Mouse (Mus musculus) kidney, postnatal 36 days (tissue): ENCODE results near the gene Prkar1b.

Experiments used
- DNase-seq, 2 experiments: peaks; one replicate each; pipeline ENCODE4 v3.0.0; 2021 to 2022; ENCODE audit warnings: mixed read lengths in 2 of 2

Gene Prkar1b

DNA sequence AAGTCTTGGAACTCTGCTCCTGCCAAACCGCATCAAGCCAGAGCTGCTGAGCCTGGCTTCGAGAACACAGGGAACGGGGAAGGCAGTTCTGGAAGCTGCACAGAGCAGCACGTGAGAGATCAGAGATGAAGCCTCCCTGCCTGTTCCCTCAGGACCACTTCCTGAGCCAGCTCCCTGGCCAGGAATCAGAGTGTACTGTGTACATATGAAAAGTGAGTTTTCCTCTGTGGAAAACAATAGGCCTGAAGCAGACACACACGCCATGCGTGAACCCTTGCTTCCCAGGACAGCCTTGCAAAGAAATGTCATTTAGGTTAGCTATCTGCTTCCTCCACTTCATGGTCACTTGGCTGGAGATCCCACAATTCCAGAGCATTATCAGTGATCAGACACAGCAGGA is 48.0 kb downstream of the Prkar1b start:
- DNase-seq, result no peak

DNA sequence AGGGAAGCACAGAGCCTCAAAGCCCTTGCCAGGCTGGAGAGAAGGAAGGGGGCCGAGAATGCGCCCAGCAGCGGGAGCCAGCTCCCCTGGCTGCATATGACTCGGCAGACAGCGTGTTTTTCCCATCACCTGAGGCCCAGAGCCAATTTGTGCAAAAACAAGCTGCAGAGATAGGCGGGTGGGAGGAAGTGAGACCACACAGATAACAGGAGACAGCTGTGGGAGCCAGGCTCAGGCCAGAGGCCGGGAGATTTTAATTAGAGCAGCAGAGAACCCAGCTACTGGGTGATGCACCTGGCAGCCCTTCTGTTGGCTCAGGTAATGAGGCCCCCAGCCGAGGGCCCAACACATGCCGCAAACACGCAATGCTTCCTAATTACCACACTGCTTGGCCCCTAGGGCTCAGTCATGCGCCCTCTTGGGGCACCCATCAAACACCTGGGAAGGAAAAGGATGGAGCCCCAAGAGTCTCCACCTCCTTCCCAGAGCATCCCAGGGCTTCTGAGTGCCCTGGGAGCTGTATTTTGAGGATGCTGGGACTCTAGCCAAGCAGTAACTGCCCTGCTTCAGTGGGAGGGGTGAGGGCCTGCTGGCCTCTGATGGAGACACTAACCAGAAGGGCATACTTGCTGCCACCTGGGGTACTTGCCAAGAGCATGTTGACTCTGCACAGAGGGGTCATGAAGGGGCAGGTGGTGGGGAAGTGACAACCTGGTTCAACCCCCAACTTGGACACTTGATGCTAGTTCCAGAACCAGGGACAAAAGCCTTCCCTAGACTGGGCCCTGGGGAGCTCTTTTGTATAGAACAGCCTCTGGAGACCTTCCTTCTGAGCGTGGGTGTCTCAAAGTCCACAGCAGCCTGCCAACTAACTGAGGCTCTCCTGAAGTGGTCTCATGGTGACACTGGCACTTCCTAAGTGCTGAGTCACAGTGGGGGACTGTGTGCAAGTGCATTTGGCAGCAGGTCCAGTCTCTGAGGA is 50.5 kb downstream of the Prkar1b start:
- DNase-seq, result no peak

- no peak for DNase-seq
These were observed 54.3 kb downstream of the Prkar1b start for GRCm38 (mm10) chr5:139095297-139096110.

DNA sequence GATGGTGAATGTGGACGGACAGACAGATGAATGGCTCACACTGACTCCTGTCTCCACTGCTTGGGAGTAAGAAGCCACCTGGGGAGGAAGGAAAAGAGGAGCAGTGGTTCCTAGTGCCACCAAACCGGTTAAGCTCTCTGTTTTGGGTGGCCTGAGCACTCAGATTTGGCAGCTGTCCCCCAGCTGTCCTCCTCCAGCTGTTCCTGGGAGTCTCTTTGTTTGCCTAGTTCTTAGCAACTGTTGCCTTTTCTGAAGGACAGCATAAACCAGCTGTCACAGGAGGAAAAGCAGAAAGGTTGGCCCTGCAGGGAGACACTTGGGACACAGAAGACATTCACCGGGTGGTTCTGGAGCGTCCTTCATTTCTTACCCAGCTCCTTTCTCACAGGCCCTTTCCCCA is 56.3 kb downstream of the Prkar1b start:
- no peak for DNase-seq

- no peak for DNase-seq
These were observed 58.1 kb downstream of the Prkar1b start for GRCm38 (mm10) chr5:139091713-139092112.

DNA sequence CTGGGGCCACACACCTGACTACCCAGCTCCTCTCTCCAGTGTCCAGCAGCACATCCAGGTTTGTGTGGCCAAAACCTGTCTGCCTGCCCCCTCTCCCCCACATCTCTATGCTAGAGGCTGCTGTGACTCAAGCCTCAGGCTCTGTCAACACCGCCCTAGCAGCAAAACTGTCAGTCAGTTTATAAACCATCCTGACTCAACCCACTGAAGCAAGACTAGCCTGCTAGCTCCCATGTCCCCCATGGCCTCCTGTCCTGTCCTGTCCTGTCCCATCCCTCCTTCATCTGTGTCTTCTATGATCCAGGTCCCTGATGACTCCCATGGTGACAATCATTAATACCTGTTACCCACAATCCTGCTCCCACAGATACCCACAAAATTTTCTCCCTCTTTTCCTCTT is 59.6 kb downstream of the Prkar1b start:
- DNase-seq, result no peak

DNA sequence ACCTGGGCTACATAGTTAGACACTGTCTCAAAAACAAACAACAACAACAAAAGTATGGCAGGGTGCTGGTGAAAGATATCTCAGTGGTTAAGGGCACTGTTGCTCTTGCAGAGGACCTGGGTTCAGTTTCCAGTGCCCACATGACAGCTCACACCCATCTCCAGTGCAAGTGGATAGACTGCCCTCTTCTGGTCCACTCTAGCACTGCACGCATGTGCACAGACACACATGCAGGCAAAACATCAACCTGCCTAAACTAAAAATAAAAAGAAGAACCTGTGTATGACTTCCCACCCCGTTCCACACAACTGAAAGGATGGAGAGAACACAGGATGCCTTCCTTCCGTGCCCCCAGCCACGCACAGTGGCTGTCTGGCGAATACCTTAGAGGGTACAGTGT is 61.6 kb downstream of the Prkar1b start:
- peak in 1 of 2 experiments; percentile 34 for DNase-seq

DNA sequence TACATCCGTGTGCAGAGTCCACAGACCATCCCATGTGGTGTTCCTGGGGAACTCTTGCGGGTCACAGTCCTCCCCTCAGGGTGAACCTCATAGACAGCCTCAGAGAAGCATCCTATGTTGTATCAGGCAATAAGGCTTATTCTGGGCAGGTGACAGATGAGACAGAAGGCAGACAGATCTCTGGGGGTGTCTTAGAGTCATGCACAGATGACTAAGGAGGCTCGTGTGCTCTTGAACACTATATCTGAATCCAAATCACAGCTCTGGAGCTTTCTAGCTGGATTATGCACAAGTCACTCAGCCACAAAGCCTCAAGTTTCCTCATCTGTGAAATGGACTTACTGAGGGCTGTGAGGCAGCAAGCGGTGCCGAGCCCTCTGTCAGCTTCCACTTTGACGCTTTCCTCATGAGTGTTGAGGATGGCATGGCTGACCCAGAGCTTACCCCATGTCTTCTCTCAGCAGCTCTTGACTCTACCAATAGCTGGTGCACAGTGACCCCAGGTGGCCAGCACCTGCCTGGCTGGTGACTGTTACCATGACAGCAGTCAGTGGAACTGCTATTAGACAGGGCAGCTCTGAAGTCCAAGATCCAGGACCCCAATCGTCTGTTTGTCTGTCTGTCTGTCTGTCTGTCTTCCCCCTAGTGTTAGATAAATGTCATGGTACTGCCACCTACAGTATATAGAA is 64.8 kb downstream of the Prkar1b start:
- DNase-seq, result peak; percentile 63 to 82

DNA sequence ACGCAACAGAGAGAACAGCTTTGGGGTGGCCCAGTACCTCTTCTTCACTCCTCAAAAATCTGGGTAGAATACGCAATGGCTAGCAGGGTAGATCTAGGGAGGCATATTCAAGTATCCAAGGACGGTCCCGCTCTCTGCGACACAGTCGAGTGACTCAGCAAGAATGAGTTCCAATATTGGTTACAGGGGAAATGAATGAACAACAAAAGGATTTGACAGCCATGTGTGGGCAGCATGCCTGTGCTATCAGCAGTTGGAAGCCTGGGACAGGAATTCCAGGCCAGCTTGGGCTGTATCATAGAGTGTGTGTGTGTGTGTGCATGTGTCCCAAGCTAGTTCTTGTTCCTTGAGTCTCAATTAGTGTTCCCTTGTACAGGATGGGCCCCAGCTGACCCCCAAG is 65.5 kb downstream of the Prkar1b start:
- DNase-seq, result peak in 1 of 2 experiments; percentile 19

DNA sequence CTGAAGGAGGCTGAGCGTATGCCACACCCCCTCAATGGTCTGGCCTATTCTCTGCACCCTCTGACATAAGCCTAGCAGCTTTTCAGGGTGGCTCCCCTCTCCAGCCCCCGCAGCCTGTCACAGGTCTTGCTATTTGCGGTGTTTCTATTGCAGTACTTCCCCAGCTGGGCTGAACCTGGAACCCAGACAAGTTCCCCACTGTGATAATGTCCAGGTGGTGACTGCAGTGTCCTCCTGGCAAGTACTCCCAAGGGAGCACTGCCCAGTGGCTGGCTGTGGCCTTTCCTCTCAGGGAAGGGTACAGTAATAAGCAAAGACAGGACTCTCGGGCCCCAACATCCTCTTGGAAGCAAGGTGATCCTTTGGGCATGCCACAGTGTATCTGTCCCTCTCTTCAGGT is 66.0 kb downstream of the Prkar1b start:
- DNase-seq, result peak in 1 of 2 experiments; percentile 11

- peak; percentile 34 to 47 for DNase-seq
These were observed 68.4 kb downstream of the Prkar1b start for GRCm38 (mm10) chr5:139081370-139081769.

- DNase-seq, result no peak
These were observed 71.7 kb downstream of the Prkar1b start for GRCm38 (mm10) chr5:139078156-139078462.

DNA sequence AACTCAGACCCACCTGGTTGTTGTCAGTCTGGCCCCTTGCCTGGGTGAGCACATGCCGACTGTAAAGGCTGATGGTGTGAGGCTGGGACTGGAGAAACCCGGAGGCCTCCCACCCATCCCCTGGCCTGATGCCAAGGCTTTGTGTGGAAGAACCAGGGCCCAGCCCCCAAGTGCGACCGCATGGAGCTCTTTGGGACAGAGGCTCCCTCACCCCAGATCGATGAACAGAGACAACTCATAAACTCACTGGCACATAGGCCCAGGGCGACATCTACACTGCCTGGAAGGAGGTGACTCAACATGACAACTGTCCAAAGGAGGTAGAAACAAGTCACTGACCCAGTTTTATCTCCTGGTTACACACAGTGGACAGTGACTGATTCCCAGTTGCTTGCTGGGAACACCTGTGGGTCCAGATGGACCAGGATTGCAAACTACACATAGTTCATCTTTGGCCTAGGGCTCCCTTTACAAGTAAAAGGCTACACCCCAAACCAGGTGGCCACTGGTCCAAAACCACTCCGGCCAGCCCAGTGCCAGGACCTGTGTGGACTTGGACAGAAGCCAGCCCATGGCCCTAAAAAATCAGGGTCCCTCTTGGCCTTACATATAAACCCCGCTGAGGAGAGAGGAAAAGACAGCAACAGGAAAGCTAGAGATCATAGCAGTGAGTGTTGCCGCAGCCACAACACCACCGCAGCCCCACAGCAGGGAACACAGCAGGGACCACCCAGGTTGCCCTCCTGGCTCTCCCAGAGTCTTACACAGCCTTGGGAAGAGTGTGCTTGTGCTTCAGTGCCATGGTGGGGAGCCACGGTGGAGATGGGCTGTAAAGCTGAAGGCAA is 72.3 kb downstream of the Prkar1b start:
- no peak for DNase-seq

DNA sequence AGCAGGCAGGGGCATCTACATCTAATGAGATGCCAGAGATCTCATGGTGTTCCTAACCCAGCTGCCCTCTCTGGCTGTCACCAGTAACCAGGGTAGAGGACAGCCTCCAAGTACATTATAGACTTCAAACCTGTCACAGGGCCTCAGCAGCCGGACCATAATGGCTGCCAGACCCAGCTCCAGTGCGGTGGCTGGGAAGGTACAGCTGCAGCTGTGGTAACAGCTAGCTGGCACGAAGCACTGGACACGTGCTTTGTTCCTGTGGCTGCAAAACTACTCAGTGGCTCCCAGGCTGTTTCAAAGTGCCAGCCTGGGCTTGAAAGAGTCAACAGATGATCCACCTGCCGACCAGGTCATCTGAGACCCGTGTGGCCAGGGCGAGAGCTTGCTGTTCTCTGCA is 73.4 kb downstream of the Prkar1b start:
- no peak for DNase-seq

GRCm38 (mm10) chr5:139075791-139076190 is 74.0 kb downstream of the Prkar1b start:
- peak in 1 of 2 experiments; percentile 21 for DNase-seq

GRCm38 (mm10) chr5:139075125-139075524 is 74.7 kb downstream of the Prkar1b start:
- peak; percentile 74 to 85 for DNase-seq

DNA sequence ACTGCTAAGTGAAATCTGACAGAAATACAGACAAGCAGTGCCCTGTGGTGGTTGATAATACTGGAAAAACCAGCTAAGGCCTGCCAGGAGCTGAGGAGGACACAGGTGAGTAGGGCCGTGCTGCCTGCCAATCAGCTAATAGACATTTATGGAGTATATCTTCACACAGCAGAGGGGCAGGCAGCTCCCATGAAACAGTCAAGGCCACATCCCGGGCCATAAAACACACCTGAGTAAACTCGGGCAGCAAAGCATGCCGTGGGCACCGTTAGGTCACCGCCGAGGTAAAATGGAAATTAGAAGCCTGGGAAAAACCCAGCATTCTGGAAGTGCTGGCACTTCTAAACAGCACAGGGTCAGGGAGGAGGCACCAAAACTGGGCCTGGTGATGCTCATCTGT is 75.8 kb downstream of the Prkar1b start:
- peak; percentile 36 to 38 for DNase-seq

- DNase-seq, result no peak
These were observed 76.9 kb downstream of the Prkar1b start for GRCm38 (mm10) chr5:139072866-139073265.

DNA sequence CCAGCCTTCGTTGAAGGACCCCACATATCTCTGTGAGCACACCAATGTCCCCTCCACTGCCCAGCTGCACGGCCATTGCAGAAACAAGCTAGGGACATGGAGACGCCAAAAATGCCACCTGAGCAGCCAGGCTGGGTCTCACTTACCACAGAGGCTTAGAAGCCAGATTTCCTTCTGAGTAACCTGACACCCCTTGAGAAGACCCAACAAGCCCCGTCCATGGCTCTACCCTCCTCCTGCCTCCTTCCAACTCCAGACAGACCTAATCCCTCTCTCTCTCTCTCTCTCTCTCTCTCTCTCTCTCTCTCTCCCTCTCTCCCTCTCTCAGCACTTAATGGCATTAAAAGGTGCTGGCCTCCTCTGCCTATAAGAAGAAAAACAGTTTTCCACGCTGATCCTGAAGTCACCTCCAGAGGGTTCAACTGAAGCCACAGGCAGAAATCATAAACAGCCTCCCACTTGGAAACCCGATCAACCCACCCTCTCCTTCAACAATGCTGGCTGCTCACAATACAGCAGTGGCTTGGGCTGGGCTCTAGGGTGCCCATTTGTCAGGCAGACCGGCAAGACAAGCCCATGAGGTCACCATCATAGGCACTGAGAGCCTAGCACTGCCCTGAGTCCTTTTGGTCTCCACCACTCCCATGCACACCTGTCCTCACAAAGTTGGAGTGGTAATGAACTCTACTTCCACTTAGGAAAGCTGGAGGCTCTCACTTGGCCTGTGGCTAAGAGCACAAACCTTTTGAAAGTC is 82.8 kb downstream of the Prkar1b start:
- DNase-seq, result no peak

DNA sequence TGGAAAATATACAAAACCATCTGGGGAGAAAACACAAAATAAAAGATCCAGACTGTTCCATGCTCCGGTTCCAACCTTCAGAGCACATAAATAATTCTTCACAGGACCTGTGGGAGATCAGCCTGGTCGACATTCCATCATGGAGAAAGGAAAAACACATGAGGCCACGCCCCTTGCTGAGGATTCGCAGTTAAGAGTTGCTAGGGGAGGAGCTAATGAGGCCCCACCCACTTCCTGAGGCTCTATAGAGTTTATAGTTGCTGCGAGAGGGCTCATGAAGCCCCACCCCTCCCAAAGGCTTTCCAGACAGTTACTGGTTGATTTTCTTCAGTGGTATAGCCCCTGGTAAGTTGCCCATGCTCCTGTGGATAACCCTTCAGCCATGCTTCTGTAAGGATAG is 85.2 kb downstream of the Prkar1b start:
- peak in 1 of 2 experiments; percentile 14 for DNase-seq

GRCm38 (mm10) chr5:139061680-139062079 is 88.1 kb downstream of the Prkar1b start:
- no peak for DNase-seq
